Mouse (Mus musculus) midbrain, postnatal 0 days (tissue): ENCODE results near the gene Gdf1. TPM values are rescaled to one million over a fixed set of nuclear protein-coding genes. Genes with fewer than 3 reads are reported as not detected.
A peak's percentile ranks its signal among the peaks of the same experiment; 100 is the strongest.

ENCODE experiments used
- ATAC-seq: fragments of 200-750 bp; cut with Nextera tagmentation; 2 replicates; pipeline ENCODE4 v1.8.0; 2017; ENCODE audit warnings: moderate number of reproducible peaks, mild to moderate bottlenecking, moderate TSS enrichment, moderate library complexity; ENCODE audit not compliant: low FRiP score
- DNase-seq: peaks from one replicate; pipeline ENCODE4 v3.0.0-alpha.2; 2015; ENCODE audit warnings: low spot score
- H3K27ac ChIP-seq: fragments of 300-500 bp; sonication (generic); 2 replicates; pipeline ENCODE4 v1.5.1; 2014; ENCODE audit warnings: low read depth, mild to moderate bottlenecking, low read length, mixed read lengths
- H3K27me3 ChIP-seq: fragments of 300-500 bp; sonication (generic); 2 replicates; pipeline ENCODE4 v1.6.1; 2014; ENCODE audit warnings: low read length, control low read depth, mixed read lengths; ENCODE audit not compliant: insufficient read depth
- H3K36me3 ChIP-seq: fragments of 300-500 bp; sonication (generic); 2 replicates; pipeline ENCODE4 v1.6.1; 2014; ENCODE audit warnings: low read length, control low read depth, mixed read lengths; ENCODE audit not compliant: insufficient read depth
- H3K4me1 ChIP-seq: fragments of 300-500 bp; sonication (generic); 2 replicates; pipeline ENCODE4 v1.6.1; 2014; ENCODE audit warnings: mild to moderate bottlenecking, control low read depth, antibody characterized with exemption, low read length, mixed read lengths; ENCODE audit not compliant: insufficient read depth
- H3K4me2 ChIP-seq: fragments of 300-500 bp; sonication (generic); 2 replicates; pipeline ENCODE4 v1.6.1; 2014; ENCODE audit warnings: low read depth, mild to moderate bottlenecking, low read length, mixed read lengths; ENCODE audit not compliant: poor library complexity, severe bottlenecking
- H3K4me3 ChIP-seq: fragments of 300-500 bp; sonication (generic); 2 replicates; pipeline ENCODE4 v1.5.1; 2014; ENCODE audit warnings: low read depth, mild to moderate bottlenecking, low read length, moderate library complexity
- H3K9ac ChIP-seq: fragments of 300-500 bp; sonication (generic); replicated peaks from 2 replicates; pipeline ENCODE4 v1.6.1; 2014; ENCODE audit warnings: mild to moderate bottlenecking, low read length, moderate library complexity, mixed read lengths; ENCODE audit not compliant: poor library complexity, severe bottlenecking
- H3K9me3 ChIP-seq: fragments of 300-500 bp; sonication (generic); 2 replicates; pipeline ENCODE4 v1.6.1; 2016; ENCODE audit warnings: low read length, control low read depth
- CTCF ChIP-seq: IDR thresholded peaks from 2 replicates; pipeline ENCODE4 v1.5.1; 2016; ENCODE audit warnings: antibody characterized with exemption, mild to moderate bottlenecking
- WGBS: fragments of 180-500 bp; shearing (Covaris S2); extraction: QIAGEN DNeasy Blood & Tissue Kit; methylation state at CpG from one replicate; pipeline ENCODE4 v1.1.7; 2014; 5-methylcytosine and 5-hydroxymethylcytosine counted together
- polyA plus RNA-seq: library from polyadenylated mRNA; unstranded; fragments of >200 nt; fragmentation: Nextera tagmentation; extraction: Ambion mirVana; gene quantifications from 2 replicates; pipeline ENCODE4 v1.2.1, GENCODE M21; 2015
- total RNA-seq: library from RNA; depleted of rRNA; stranded (reverse); fragments of >200 nt; gene quantifications from 2 replicates; pipeline ENCODE4 v1.2.3, GENCODE M21; 2014

Gene Gdf1
- total and polyA plus RNA-seq, 2 experiments from 2014 or later = 5.3 TPM; not detected in 1

- ATAC-seq (no peak), DNase-seq (no peak)
- TF ChIP-seq CTCF = no peak
- H3K4me2 ChIP-seq = no peak overlapping the region
- H3K9me3 ChIP-seq = no peaks in the 10 kb centered on the region
- no peak overlapping the region for H3K27ac ChIP-seq
- H3K36me3 ChIP-seq = no peaks in the 10 kb centered on the region
- H3K9ac ChIP-seq = no peak overlapping the region
- no peak overlapping the region for H3K4me3 ChIP-seq
- WGBS = 74% methylated on average over 10 of the region's 10 CpGs
- H3K27me3 ChIP-seq = no peaks in the 10 kb centered on the region
- no peaks in the 10 kb centered on the region for H3K4me1 ChIP-seq
These were observed 31.9 kb downstream of the Gdf1 start for GRCm38 (mm10) chr8:70361484-70362032.

DNA sequence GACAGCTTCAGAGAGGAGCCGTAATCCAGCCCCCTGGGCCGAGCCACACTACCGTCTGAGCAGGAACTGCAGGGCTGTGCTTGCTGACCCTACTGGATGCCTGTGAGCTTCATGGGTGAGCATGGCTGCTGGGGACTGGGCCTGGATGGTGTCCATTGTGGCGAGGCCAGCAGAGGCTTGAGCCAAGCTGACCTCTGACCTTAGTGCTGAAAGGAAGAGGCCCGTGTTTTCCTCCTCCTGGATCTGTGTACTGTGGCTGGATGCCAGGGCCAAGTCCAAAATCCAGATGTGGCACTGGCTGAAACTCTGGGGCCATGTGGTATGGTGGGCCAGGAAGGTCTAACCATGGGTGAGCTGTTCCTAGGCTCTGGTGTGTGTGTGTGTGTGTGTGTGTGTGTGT lies 34.4 kb downstream of the Gdf1 start:
- no peak for TF ChIP-seq CTCF
- H3K27ac ChIP-seq = no peak overlapping the region
- ATAC-seq (no peak), DNase-seq (no peak)
- H3K4me3 ChIP-seq = no peak overlapping the region
- H3K4me2 ChIP-seq = no peak overlapping the region
- no peak overlapping the region for H3K9ac ChIP-seq
- H3K27me3 ChIP-seq = no peaks in the 10 kb centered on the region
- H3K4me1 ChIP-seq = no peaks in the 10 kb centered on the region
- H3K9me3 ChIP-seq = no peaks in the 10 kb centered on the region
- H3K36me3 ChIP-seq = no peaks in the 10 kb centered on the region
- 21% methylated on average over 5 of the region's 5 CpGs for WGBS

- no peak overlapping the region for H3K9ac ChIP-seq
- ATAC-seq = no peak
- WGBS = 73% methylated on average over 5 of the region's 5 CpGs
- H3K4me1 ChIP-seq = no peaks in the 10 kb centered on the region
- no peak overlapping the region for H3K27ac ChIP-seq
- H3K4me3 ChIP-seq = no peak overlapping the region
- no peaks in the 10 kb centered on the region for H3K9me3 ChIP-seq
- TF ChIP-seq CTCF = no peak
- H3K36me3 ChIP-seq = no peaks in the 10 kb centered on the region
- H3K4me2 ChIP-seq = no peak overlapping the region
- DNase-seq = no peak
- no peaks in the 10 kb centered on the region; the same call in 1 of the 2 replicates for H3K27me3 ChIP-seq
These were observed 37.0 kb downstream of the Gdf1 start for GRCm38 (mm10) chr8:70366588-70366987.

GRCm38 (mm10) chr8:70370476-70370875 lies 40.9 kb downstream of the Gdf1 start:
- Histone ChIP-seq H3K4me2 (no peak overlapping the region), H3K27ac (no peak overlapping the region), H3K36me3 (no peaks in the 10 kb centered on the region), H3K9ac (no peak overlapping the region), H3K4me1 (no peaks in the 10 kb centered on the region), H3K4me3 (no peak overlapping the region), H3K27me3 (peaks cover 22% of the 10 kb centered on the region), H3K9me3 (no peaks in the 10 kb centered on the region)
- DNase-seq (no peak), ATAC-seq (no peak)
- TF ChIP-seq CTCF = no peak
- 70% methylated on average over 7 of the region's 7 CpGs for WGBS

DNA sequence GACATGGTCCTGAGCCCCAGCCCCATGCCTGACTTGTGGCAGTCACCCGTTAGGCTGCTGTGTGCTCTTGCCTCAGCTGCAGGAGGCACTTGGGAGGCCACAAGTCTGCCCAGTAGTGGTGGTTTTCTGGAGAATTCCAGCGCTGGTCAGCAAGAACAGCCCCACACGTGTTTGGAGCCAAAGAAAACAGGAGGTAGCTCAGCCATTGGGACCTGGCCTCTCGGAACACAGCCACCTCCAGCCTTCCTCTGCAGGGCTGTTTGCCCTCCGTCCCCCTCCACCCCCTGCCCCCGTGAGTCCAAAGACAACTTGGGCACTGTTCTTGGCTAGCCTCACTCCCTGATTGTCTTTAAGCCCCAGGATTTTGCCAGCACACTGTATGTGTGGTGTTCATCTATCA lies 42.3 kb downstream of the Gdf1 start:
- H3K4me2 ChIP-seq = no peak overlapping the region
- no peak overlapping the region for H3K27ac ChIP-seq
- no peaks in the 10 kb centered on the region for H3K9me3 ChIP-seq
- H3K4me1 ChIP-seq = no peaks in the 10 kb centered on the region
- 31% methylated on average over 6 of the region's 6 CpGs for WGBS
- ATAC-seq = no peak
- H3K27me3 ChIP-seq = peaks cover 36% of the 10 kb centered on the region
- no peak for DNase-seq
- TF ChIP-seq CTCF = no peak
- no peak overlapping the region for H3K9ac ChIP-seq
- no peaks in the 10 kb centered on the region for H3K36me3 ChIP-seq
- no peak overlapping the region for H3K4me3 ChIP-seq

- TF ChIP-seq CTCF = no peak
- no peak for ATAC-seq
- Histone ChIP-seq H3K9ac (no peak within 1 kb of the TSS), H3K4me3 (peak within 1 kb of the TSS; percentile 19; the same call in 1 of the 2 replicates), H3K9me3 (no peaks in the 10 kb centered on the region), H3K27ac (no peak within 1 kb of the TSS), H3K4me1 (no peaks in the 10 kb centered on the region), H3K36me3 (no peaks in the 10 kb centered on the region), H3K4me2 (peak within 1 kb of the TSS; percentile 30), H3K27me3 (peaks cover 53% of the 10 kb centered on the region)
- WGBS = 5% methylated on average over 47 of the region's 47 CpGs
- DNase-seq = no peak
These were observed 44.0 kb downstream of the Gdf1 start, which contains the start of gene Comp for GRCm38 (mm10) chr8:70373397-70374317. Gene Comp (plus strand): TSS chr8:70373558.
